Mouse (Mus musculus): ENCODE results near the gene Ckap4. TPM values are rescaled to one million over a fixed set of nuclear protein-coding genes. Genes with fewer than 3 reads are reported as not detected.
A peak's percentile ranks its signal among the peaks of the same experiment; 100 is the strongest.
"Not testable (repeated sequence)": the region's sequence is repeated elsewhere in the genome, so short reads cannot be mapped to it uniquely, and the experiment has no call there.

Ckap4 gene
- total RNA-seq, 1 experiment from 2014 or later: 35.9 TPM

DNA sequence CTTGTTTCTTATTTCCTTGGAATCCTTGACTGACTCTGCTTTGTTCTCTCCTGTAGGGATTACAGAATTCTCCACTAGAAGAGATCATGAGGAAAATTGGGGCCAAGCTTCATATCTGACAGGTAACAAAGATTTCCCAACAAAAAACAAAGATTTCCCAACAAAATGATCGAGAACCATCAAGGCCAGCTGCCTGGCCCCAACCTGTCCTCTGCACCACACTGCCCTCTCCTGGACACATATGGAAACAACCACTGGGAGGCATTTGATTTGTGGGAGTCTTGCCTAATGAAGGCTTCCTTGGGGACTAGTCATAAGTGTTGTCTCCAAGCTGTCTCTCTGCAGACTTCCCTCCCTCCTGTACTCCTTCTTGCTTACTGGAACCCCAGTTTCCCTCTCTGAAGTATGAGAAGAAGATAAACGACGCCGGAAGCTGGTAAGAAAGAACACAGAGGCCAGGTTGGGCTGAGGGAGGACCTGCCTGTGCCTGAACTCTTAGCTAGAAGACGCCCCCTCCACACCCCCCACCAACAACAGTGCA, 19.8 kb downstream of the Ckap4 start:
- ATAC-seq (replicated peaks; ENCODE audit: low read depth, poor library complexity, severe bottlenecking): peak; percentile 57

DNA sequence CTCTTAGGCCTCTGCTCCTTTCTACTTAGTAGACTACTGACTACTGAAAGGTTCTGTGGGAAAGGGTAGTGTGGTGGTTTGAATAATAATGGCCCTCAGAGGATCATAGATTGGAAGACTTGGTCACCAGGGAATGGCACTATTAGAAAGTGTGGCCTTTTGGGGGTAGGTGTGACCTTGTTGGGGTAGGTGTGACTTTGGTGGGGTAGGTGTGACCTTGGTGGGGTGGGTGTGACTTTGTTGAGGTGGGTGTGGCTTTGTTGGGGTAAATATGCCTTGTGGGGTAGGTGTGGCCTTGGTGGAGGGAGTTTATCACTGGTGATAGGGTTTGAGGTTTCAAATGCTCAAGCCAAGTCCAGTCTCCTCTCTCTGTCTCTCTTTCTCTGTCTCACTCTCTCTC, 21.1 kb downstream of the Ckap4 start:
- no peak for ATAC-seq (replicated peaks; ENCODE audit: low read depth, poor library complexity, severe bottlenecking)

DNA sequence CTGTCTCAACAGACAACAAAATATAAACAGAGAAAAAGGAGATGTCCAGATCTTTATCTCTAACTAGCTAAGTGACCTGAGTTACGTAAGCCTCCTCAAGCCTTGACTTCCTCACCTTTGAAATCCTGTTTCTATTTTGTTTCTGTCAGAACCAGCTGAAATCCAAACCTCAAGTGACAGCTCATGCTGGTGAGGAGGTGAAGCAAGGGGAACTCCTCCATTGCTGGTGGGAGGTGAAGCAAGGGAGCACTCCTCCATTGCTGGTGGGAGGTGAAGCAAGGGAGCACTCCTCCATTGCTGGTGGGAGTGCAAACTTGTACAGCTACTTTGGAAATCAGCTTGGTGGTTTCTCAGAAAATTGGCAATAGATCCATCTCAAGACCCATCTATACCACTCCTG, 25.3 kb downstream of the Ckap4 start:
- ATAC-seq (replicated peaks; ENCODE audit: low read depth, poor library complexity, severe bottlenecking): 0 out of 2 replicates have a peak, but pooled peaks have one; percentile 29

GRCm38 (mm10) chr10:84498867-84499266, 35.0 kb downstream of the Ckap4 start:
- ATAC-seq (replicated peaks; ENCODE audit: low read depth, poor library complexity, severe bottlenecking): no peak

GRCm38 (mm10) chr10:84496805-84497204, 37.1 kb downstream of the Ckap4 start:
- ATAC-seq (replicated peaks; ENCODE audit: low read depth, poor library complexity, severe bottlenecking): no peak

DNA sequence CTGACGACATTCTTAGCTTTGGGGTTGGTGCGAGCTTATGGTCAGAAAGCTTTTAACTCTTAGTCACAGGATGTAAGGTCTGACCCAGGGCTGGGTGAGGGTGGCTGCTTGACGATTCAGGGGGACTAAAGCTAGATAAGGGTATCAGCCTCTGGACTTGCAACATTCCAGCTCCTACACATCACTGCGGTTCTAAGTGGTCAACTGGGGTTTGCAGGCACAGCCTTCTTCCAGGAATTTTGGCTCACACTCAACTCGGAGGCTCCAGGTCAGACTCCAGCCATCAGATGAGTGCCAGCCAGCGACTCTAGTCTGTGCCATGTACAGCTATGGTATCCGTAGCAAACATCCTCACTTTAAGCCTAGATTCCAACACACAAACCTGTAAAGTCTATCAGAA, 39.4 kb downstream of the Ckap4 start:
- no peak for ATAC-seq (replicated peaks; ENCODE audit: low read depth, poor library complexity, severe bottlenecking)

- ATAC-seq (replicated peaks; ENCODE audit: low read depth, poor library complexity, severe bottlenecking): peak; percentile 81
These were observed 43.7 kb downstream of the Ckap4 start for GRCm38 (mm10) chr10:84490115-84490514.

DNA sequence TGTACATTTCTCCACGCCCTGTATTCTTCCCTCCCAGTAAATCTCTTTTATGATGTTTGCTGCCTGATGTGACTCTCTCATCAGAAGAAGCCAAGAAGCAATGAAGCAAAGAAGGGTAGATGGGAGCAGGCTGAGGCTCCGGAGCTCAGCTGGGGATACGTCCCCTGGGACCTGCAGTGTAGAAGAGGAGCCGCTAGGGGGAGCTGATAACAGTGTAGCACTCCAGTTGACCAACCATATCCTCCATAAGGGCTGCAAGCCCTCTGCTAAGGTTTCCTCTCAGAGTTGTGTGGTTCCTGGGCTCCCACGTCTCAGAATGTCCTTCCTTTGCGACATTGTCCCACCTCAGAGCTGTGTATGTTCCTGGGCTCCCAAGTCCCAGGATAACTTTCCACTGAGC, 45.5 kb downstream of the Ckap4 start:
- ATAC-seq (replicated peaks; ENCODE audit: low read depth, poor library complexity, severe bottlenecking): peak; percentile 84

DNA sequence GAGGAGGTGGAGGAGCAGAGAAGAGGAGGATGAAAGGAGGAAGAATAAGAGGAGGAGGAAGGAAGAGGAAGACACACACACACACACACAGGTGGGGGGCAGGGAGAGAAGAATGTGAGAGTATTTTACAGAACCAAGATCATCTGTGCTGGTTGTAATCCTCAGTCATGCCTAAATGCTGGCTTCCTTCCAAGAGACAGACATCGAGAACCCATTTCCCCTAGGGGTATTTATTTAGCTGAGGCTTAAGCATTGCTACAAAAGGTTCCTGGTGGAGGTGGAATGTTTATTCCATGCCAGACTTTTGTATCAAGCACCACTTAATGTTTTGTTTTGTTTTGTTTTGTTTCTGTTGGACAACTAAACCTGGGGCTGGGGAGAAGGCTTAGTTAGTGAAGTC, 49.2 kb downstream of the Ckap4 start:
- ATAC-seq (replicated peaks; ENCODE audit: low read depth, poor library complexity, severe bottlenecking): no peak

- ATAC-seq (replicated peaks; ENCODE audit: low read depth, poor library complexity, severe bottlenecking): no peak
These were observed 50.3 kb downstream of the Ckap4 start for GRCm38 (mm10) chr10:84483553-84483952.

GRCm38 (mm10) chr10:84483069-84483468, 50.8 kb downstream of the Ckap4 start:
- no peak for ATAC-seq (replicated peaks; ENCODE audit: low read depth, poor library complexity, severe bottlenecking)

DNA sequence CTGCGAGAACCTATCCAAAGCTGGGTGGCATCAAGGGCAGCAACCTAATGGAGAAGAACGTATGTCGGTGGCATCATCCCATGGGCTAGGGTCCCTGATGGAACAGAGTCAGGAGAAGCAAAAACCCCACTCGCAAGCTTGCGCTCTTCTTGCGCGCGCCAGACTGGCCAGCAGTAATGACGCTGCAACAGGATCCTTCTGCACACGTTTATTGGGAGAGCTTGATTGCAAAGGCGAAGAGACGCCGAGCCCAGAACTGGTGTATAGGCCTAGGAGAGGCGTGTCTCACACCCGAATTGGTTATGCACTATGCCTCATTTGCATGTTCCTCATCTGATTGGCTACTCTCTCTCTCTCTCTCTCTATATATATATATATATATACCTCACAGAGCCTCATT, 51.4 kb downstream of the Ckap4 start:
- ATAC-seq (replicated peaks; ENCODE audit: low read depth, poor library complexity, severe bottlenecking): not testable (repeated sequence)

DNA sequence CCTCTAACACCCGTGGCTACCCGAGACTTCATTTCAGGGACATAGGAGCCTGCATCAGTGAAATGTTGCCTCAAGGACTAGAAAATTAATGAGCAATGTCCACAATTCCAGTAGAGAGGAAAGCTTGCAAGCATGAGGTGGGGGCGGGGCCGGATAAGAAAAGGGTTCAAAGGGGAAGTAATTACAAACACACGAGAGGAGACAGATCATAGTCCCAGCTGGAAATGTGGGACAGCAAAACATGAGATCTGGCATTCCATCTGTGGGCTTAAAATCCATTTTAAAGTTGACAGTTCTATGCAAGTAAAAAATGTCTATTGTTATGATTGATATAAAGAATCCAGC, 52.6 kb downstream of the Ckap4 start:
- ATAC-seq (replicated peaks; ENCODE audit: low read depth, poor library complexity, severe bottlenecking): no peak

DNA sequence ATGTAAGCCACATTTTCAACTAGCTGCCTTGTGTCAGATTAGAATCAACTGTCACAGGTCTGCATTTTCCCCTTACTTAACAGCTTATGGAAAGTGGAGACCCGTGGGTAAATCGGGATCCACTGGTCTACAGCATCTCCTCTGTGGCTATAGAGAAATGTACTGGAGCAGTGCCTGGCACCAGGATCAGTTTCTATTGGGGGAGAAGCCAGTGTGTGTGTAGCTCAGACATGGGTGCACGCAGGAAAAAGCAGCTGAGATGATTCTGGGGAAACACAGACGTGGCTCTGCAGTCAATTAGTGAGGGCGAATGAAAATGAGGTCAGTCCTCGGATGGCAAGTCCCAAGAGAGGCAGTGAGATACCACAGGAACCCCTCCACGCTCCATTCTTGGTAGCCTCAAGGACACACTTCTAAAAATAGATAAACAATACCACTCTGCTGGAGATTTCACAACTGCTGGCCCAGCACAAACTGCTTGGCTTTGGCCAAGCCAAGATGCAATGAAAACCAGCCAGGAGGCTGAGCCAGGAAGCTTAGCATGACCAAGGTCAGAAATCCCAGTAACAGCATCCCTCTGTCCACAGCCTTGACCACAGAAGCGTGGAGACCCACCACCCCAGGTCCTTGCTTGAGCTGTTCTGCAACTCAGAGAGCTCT, 53.1 kb downstream of the Ckap4 start:
- 0 out of 2 replicates have a peak, but pooled peaks have one; percentile 32 for ATAC-seq (replicated peaks; ENCODE audit: low read depth, poor library complexity, severe bottlenecking)

GRCm38 (mm10) chr10:84480146-84480545, 53.7 kb downstream of the Ckap4 start:
- no peak for ATAC-seq (replicated peaks; ENCODE audit: low read depth, poor library complexity, severe bottlenecking)

- ATAC-seq (replicated peaks; ENCODE audit: low read depth, poor library complexity, severe bottlenecking): no peak
These were observed 56.2 kb downstream of the Ckap4 start for GRCm38 (mm10) chr10:84477613-84478076.

DNA sequence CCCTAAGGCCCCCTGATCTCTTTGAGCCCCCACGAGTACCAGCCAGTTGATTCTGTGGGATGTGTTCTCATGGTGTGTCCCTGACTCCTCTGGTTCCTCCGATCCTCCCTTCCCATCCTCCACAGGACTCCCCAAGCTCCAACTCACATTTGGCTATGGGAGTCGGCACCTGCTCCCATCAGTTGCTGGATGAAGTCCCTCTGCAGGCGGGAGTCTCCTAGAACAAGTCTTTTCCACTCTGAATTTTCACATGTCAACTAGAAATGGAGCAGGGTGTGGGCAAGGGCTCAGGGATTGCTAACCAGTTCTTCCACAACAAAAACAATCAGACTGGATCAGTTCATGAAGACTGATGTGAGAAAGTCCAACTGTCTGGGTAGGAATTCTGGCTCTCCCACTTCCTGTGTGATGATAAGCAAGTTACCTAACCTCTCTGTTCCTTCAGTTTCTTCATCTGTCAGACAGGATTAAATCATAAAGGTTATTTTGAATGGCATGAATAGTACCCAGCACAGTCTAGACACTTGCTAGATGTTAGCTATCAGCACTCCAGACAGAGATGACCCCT, 56.7 kb downstream of the Ckap4 start:
- ATAC-seq (replicated peaks; ENCODE audit: low read depth, poor library complexity, severe bottlenecking): no peak

Other genes starting within 250 kb of the Ckap4 start
- 0.14 and 1.0 TPM in 2 replicates for gene Nuak1, start 93.5 kb downstream of the Ckap4 start, total RNA-seq (2017)
- 11.2 and 21.0 TPM in 2 replicates for gene Tcp11l2, start 42.6 kb upstream of the Ckap4 start, total RNA-seq (2017)
- 41.5 and 45.5 TPM in 2 replicates for gene Polr3b, start 88.2 kb upstream of the Ckap4 start, total RNA-seq (2017)
- gene Rfx4, start 222.0 kb upstream of the Ckap4 start, total RNA-seq (2017): not detected in 2 replicates